21 mouse cellular contexts compared by ENCODE assay signal in the genomic region with DNA sequence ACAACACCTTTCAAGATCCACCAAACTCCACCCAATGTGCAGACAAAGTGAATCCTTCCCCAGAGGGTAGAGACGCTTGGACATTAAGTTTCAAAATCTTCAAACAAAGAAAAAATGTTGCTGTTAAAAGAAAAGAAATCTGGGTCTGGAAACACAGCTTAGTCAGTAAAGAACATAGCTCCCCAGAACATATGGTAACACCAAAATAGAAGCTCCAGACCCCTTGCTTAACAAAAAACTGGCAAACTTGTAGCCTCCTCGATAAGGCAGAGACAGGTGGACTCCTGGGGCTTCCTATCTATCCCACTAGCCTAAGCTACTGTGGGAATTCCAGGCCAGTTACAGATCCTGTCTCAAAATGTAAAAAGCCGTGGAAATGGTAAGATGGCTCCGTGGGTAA.
DNase-seq lines count a peak whose midpoint lies in the region; ATAC-seq lines count a peak whose summit lies in the region.
"Had no signal": no experiment of that assay in that cellular context is flagged by ENCODE, and none has a peak within 500 bp of the region (broad histone marks: within the 10 kb centered on the region; RNA-seq: fewer than 3 reads in every experiment).

No protein-coding gene starts in this region.

- ATAC-seq in frontal cortex, adult (ENCODE audit: low TSS enrichment), result peak; percentile 86
- ATAC-seq: activated CD4-positive, CD25-positive, alpha-beta regulatory T cell, adult 4 months; CD4-positive, CD25-positive, alpha-beta regulatory T cell, adult 4 months; forebrain, embryonic 14.5 days; forebrain, embryonic 16.5 days; Patski had no signal

- DNase-seq in frontal cortex, postnatal 14 days (ENCODE audit: low spot score in 2 of 2), result no peak
- DNase-seq in right cerebral cortex, adult 18-20 months, result peak; percentile 17
- DNase-seq in right cerebral cortex, postnatal 14 days, result no peak
- DNase-seq in brain, adult 2 months (ENCODE audit: low read depth, low spot score), result peak; percentile 41
- DNase-seq: adrenal gland, adult 8-10 months; adrenal gland, postnatal 14 days; adrenal gland, postnatal 36 days; B cell, adult 2 months; cerebellum, adult 11 months; cerebellum, adult 18-20 months; cerebellum, adult 8-10 months; cerebellum, adult 9-11 months; cerebellum, postnatal 14 days; cerebellum, postnatal 36 days; embryo, embryonic 11 days had no signal

Comparison
In these comparisons a context has a peak if more than half of its experiments do, and no peak if none do; other contexts are left out.
1. DNase-seq: peak in right cerebral cortex, adult 18-20 months (single experiment) and brain, adult 2 months (single experiment); none in frontal cortex, postnatal 14 days (0 of 2) and right cerebral cortex, postnatal 14 days (single experiment).